Mouse (Mus musculus) cerebellum, adult 2 months (tissue): ENCODE results near the gene Sardh. TPM values are rescaled to one million over a fixed set of nuclear protein-coding genes. Genes with fewer than 3 reads are reported as not detected.
A peak's percentile ranks its signal among the peaks of the same experiment; 100 is the strongest.

ENCODE experiments used
- DNase-seq, 2 experiments: peaks; one replicate each; pipeline ENCODE4 v3.0.0; 2021
- H3K27ac ChIP-seq: fragments of 200-500 bp; 2 replicates; pipeline ENCODE4 v1.5.1; 2012; ENCODE audit warnings: low read length, control low read depth, inconsistent platforms; ENCODE audit not compliant: insufficient read depth
- H3K27me3 ChIP-seq: fragments of 200-500 bp; 2 replicates; pipeline ENCODE4 v1.6.1; 2012; ENCODE audit warnings: inconsistent platforms, mild to moderate bottlenecking, low read length, moderate library complexity; ENCODE audit not compliant: control insufficient read depth, insufficient read depth
- H3K4me1 ChIP-seq: fragments of 200-500 bp; 2 replicates; pipeline ENCODE4 v1.6.1; 2011; ENCODE audit warnings: low read length; ENCODE audit not compliant: control insufficient read depth, insufficient read depth
- H3K4me3 ChIP-seq: fragments of 200-500 bp; replicated peaks from 2 replicates; pipeline ENCODE3; 2011; ENCODE audit warnings: mild to moderate bottlenecking, low read depth, low read length, control low read depth; ENCODE audit not compliant: insufficient read depth
- CTCF ChIP-seq: fragments of 200-500 bp; IDR thresholded peaks from 2 replicates; pipeline ENCODE4 v1.5.1; 2011; ENCODE audit warnings: low read depth, mild to moderate bottlenecking, control low read depth, low read length, moderate library complexity, borderline replicate concordance; ENCODE audit not compliant: insufficient read depth
- POLR2A ChIP-seq: fragments of 200-500 bp; IDR thresholded peaks from 2 replicates; pipeline ENCODE4 v1.6.1; 2011; ENCODE audit warnings: low read length, control low read depth, borderline replicate concordance; ENCODE audit not compliant: insufficient read depth
- WGBS: fragments of 180-500 bp; shearing (Covaris S2); methylation state at CpG from one replicate; pipeline ENCODE4 v1.1.7; 2018; 5-methylcytosine and 5-hydroxymethylcytosine counted together
- polyA plus RNA-seq: library from polyadenylated mRNA; depleted of rRNA; stranded (reverse); fragments of >200 nt; gene quantifications from 2 replicates; pipeline ENCODE4 v1.2.3, GENCODE M21; 2012

Sardh gene
- polyA plus RNA-seq, 1 experiment, result 10.5 TPM

DNA sequence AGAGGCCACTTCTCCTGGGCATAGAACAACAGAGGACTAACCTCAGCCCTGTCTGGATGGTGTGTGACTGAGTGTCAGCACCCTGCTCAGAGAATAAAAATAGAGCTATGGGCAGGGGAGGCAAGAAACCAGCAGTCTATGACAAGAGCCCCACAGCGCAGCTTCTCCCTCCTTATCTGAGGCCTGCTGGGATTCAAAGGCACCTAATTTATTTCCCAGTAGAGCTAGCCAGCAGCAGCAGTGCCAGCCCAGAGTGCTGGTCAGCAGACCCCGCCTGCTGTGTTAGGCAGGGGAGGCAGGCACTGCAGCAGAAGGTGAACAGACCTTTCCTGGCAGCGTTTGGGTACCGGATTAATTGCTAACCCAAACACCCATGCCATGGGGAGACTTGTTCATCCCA lies 66.2 kb downstream of the Sardh start:
- no peaks in the 10 kb centered on the region for H3K27me3 ChIP-seq
- peaks cover 15% of the 10 kb centered on the region for H3K4me1 ChIP-seq
- H3K4me3 ChIP-seq, result no peak overlapping the region
- TF ChIP-seq CTCF (no peak), POLR2A (no peak)
- no peak overlapping the region for H3K27ac ChIP-seq
- WGBS, result 33% methylated on average over 4 of the region's 4 CpGs
- peak; percentile 23 to 37 for DNase-seq

DNA sequence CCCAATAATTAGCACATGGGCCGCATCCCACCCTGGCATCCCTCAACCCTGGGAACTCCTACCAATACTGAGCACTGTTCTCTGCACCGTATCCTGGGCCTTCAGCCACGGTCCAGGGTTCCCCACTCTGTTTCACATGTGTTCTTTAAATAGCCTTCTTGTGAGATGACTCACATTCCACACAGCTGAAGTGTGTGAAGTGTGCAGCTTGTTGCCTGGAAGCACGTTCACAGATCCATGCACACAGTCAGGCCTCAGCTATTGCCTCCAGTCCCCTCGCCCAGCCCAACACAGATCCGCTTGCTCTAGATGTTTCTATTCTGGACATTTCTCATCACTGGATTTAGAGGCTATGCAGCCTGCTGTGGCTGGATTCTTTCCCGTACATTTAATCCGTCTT lies 69.0 kb downstream of the Sardh start:
- 83% methylated on average over 8 of the region's 8 CpGs for WGBS
- H3K4me1 ChIP-seq, result peaks cover 15% of the 10 kb centered on the region
- DNase-seq, result no peak
- no peak overlapping the region for H3K27ac ChIP-seq
- H3K27me3 ChIP-seq, result no peaks in the 10 kb centered on the region
- no peak overlapping the region for H3K4me3 ChIP-seq
- TF ChIP-seq CTCF (no peak), POLR2A (no peak)

DNA sequence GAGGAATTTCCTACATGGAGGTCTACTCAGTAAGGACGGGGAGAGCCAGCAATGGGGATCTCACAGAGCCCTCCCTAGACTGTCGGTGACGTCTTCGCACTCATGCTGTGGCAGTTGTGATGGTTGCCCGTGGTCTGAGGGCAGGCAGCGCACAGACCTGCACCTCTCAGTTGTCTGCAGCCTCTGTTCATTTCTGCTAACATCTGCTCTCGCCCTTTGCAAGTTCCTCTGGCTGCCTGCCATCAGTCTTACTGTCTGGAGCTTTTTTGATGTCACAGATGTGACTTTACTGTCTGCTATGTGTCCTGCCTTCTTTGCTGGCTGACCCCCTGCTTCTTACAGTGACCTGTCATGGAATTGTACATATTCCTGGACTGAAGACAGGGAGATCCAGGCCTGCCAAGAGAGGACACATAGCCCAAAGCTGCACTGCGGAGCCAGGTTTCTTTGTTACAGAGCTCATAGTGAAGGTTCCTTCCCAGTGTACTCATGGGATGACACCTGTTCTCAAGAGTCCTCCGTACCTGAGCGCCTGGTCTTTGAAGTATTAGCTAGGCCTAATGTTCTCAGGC lies 72.4 kb downstream of the Sardh start:
- Histone ChIP-seq H3K27me3 (no peaks in the 10 kb centered on the region), H3K27ac (no peak overlapping the region), H3K4me1 (no peaks in the 10 kb centered on the region), H3K4me3 (no peak overlapping the region)
- TF ChIP-seq POLR2A (no peak), CTCF (no peak)
- DNase-seq, result no peak
- WGBS, result 65% methylated on average over 10 of the region's 10 CpGs

DNA sequence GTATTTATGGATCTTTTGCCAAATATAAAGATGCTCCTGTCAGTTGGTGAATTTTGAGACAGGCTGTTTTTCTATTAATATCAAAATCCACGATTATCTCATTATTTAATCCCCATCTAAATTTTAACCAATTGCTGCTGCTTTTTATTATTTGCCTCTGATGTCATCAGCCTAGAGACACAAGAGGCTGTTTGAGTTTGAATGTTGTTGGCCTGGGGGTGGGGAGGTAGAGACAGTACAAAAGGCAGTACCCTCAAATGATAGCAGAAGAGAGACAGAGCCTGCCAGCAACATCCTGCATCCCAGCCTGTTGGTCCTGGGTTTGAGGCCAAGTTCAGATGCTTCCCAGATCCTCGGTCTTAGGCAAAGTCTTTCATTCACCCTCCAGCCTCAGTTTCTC lies 73.9 kb downstream of the Sardh start:
- H3K4me3 ChIP-seq, result no peak overlapping the region
- no peak for TF ChIP-seq CTCF
- no peak for TF ChIP-seq POLR2A
- no peaks in the 10 kb centered on the region for H3K27me3 ChIP-seq
- no peaks in the 10 kb centered on the region for H3K4me1 ChIP-seq
- no peak for DNase-seq
- no peak overlapping the region for H3K27ac ChIP-seq
- WGBS, result 70% methylated on average over 2 of the region's 2 CpGs

DNA sequence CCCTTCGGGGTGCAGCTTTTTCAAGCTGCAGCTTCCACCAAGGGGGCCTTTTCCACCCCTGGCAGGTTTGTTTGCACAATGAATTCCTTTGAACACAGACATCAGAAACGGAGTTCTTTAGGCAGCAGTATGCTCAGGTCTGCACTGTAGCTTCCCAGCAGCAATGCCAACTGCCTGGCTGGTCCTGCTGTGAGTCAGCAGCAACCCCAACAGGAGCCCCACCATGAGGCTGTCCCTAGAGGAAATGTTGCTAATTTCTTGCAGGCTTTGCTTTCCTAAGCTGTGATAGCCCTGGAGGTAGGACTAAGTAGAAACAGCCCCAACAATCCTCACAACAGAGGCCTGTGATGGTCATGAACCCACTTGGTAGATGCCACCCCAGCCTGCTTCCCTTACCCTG lies 81.1 kb downstream of the Sardh start:
- no peak for DNase-seq
- Histone ChIP-seq H3K4me3 (no peak overlapping the region), H3K4me1 (no peaks in the 10 kb centered on the region), H3K27ac (no peak overlapping the region), H3K27me3 (no peaks in the 10 kb centered on the region)
- WGBS, result 40% methylated on average over 2 of the region's 2 CpGs
- no peak for TF ChIP-seq POLR2A
- TF ChIP-seq CTCF, result no peak

DNA sequence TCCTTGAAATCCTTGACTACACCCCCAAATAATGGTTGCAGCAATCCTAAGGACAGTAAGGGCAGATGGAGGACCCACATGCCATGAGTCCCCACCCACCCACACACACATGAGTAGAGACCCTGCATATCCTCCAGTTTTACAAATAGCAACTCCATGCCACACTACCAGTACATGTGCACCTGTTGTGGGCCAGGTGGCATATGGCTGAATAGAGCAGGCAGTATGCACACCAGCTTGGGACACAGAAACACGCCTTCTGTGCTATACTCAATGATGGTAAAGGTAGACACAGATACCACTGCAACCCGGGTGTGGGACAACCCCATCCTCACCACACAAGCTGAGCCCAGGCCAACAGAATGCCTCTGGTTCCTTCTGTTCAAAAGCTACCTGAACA lies 82.1 kb downstream of the Sardh start:
- H3K27me3 ChIP-seq, result no peaks in the 10 kb centered on the region
- 82% methylated on average over 2 of the region's 2 CpGs for WGBS
- no peaks in the 10 kb centered on the region for H3K4me1 ChIP-seq
- TF ChIP-seq CTCF, result no peak
- TF ChIP-seq POLR2A, result no peak
- H3K27ac ChIP-seq, result no peak overlapping the region
- H3K4me3 ChIP-seq, result no peak overlapping the region
- DNase-seq, result no peak

DNA sequence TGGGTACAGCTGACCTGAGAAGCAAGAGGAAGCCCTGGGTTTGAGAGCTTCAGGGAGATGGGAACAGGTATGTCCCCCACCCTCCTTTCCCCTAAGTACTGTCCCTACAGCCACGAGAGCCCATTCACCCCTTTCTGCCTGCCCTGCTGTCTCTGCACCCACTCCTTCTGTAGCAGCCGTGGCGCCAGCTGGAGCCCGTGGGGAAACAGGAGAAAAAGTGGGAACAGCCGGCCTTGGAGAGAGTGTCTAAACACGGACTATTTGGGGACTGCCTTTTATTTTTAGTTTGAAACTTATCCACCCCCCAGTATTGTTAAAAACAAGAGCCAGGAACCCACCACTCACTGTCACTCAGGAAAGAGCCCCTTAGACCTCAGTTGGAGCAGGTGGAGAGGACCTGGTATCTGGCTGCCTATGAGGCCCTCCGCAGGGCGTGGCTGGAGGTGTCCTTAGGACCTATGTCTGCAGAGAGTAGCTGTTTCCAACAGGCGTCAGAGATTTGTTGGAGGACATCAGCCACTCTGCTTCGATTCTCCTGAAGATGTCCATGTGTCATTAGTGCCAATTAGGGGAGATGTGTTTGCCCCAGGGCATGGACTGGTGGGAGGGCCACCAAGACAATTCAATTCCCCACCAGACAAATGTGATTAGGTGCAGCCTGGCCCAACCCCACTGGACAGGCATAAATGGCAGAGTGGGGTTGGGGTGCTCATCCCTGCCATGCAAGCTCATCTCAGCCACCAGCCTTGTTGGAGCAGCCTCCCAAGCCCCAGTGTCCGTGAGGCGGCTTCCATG lies 83.1 kb downstream of the Sardh start, which contains the start of gene Dbh:
TSS of gene Dbh (plus strand) at position 438 of the 795 bp plus-strand sequence.
- DNase-seq, result no peak
- TF ChIP-seq POLR2A (no peak), CTCF (no peak)
- no peak within 1 kb of the TSS for H3K27ac ChIP-seq
- no peak within 1 kb of the TSS for H3K4me3 ChIP-seq
- H3K27me3 ChIP-seq, result no peaks in the 10 kb centered on the region
- 85% methylated on average over 12 of the region's 12 CpGs for WGBS
- no peaks in the 10 kb centered on the region for H3K4me1 ChIP-seq

DNA sequence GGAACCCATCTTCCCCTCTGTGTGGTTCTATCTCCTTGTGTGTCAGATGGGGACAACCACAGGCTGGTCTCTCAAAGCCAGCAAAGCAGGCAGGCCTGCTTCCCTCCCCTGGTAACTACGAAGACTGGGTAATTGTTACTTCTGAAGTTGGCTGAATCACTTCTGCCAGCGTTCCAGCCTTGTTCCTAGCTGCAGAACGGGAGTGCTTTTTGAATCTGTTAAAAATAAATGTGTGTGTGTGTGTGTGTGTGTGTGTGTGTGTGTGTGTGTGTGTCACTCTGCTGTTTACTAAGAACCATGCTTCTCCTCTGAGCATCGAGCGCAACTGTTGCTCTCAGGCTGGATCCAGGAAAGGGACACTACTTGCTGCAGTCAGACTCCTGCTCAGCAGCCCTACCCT lies 84.3 kb downstream of the Sardh start:
- TF ChIP-seq POLR2A (no peak), CTCF (no peak)
- WGBS, result 68% methylated on average over 5 of the region's 5 CpGs
- no peaks in the 10 kb centered on the region for H3K27me3 ChIP-seq
- H3K27ac ChIP-seq, result no peak overlapping the region
- no peak for DNase-seq
- no peaks in the 10 kb centered on the region for H3K4me1 ChIP-seq
- H3K4me3 ChIP-seq, result no peak overlapping the region
